Mouse (Mus musculus): ENCODE measurements around the gene Adh6a. TPM values are rescaled to one million over a fixed set of nuclear protein-coding genes. Genes with fewer than 3 reads are reported as not detected.
A peak's percentile ranks its signal among the peaks of the same experiment; 100 is the strongest.

Gene Adh6a
- polyA plus RNA-seq, 1 experiment from 2014 or later: 0.91 TPM

DNA sequence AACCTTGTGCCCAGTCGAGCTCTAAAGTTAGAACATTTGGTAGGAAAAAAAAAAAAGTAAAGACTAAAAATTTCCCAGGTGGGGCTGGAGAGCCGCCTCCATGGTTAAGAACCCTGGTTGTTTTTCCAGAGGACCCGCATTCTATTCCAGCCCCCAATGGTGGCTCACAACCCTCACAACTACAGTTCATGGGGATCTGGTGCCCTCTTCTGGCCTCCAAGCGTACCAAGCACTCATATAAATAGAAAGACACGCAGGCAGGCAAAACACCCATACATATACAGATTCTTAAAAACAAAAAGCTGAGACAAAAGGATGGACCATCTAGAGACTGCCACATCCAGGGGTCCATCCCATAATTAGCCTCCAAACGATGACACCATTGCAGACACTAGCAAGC lies 2.1 kb upstream of the Adh6a start:
- no peak overlapping the region for H3K9ac ChIP-seq (ENCODE audit: low read depth, low read length)
- 0 out of 2 replicates have a peak, but pooled peaks cover under 1% of the 10 kb centered on the region for H3K4me1 ChIP-seq (replicated peaks; ENCODE audit: insufficient read depth, low read length)
- no peak overlapping the region for H3K4me3 ChIP-seq (replicated peaks; ENCODE audit: low read depth, low read length)
- ATAC-seq (replicated peaks; ENCODE audit: low FRiP score, low read depth) (no peak), DNase-seq (ENCODE audit: low spot score) (no peak)
- no peak overlapping the region for H3K27ac ChIP-seq
- 94% methylated on average over 6 of the region's 6 CpGs for WGBS
- TF ChIP-seq CTCF (IDR thresholded peaks at IDR 0.05; ENCODE audit: low read depth): peak; percentile 61
- no peak overlapping the region for H3K4me2 ChIP-seq (ENCODE audit: low read length)
- no peaks in the 10 kb centered on the region for H3K36me3 ChIP-seq (ENCODE audit: insufficient read depth, low read length)
- H3K9me3 ChIP-seq (replicated peaks; ENCODE audit: low read length): no peaks in the 10 kb centered on the region
- H3K27me3 ChIP-seq (ENCODE audit: insufficient read depth, low read length): no peaks in the 10 kb centered on the region

DNA sequence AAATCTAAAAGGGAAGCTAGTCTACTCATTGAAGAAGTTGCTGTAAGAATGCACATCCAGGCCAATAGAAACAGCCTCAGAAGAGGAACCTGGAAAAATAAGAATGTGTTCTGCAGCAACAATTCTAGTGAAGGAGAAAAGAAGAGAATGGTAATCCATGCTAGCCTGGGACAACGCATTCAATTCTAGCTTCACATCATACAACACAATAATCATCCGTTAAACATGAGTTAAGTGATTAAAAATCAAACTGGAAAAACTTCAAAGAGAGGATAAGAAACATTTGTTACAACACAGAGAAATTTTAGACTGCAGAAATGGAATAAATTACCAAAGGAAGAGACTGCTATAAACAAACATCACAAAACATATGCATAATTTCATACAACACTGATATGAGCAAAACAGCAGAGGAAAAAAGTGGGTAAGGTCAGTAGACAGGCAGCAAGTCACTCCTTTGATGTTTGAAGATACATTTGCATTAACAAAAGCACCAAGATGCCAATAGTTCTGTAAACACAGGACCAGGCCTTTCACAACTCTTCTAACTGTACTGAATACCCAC lies 3.9 kb downstream of the Adh6a start:
- H3K27ac ChIP-seq: no peak overlapping the region
- no peaks in the 10 kb centered on the region for H3K27me3 ChIP-seq (ENCODE audit: insufficient read depth, low read length)
- DNase-seq (ENCODE audit: low spot score): no peak
- WGBS: 94% methylated on average over 2 of the region's 2 CpGs
- H3K9ac ChIP-seq (ENCODE audit: low read depth, low read length): no peak overlapping the region
- TF ChIP-seq CTCF (IDR thresholded peaks at IDR 0.05; ENCODE audit: low read depth): no peak
- H3K36me3 ChIP-seq (ENCODE audit: insufficient read depth, low read length): no peaks in the 10 kb centered on the region
- H3K9me3 ChIP-seq (replicated peaks; ENCODE audit: low read length): no peaks in the 10 kb centered on the region
- H3K4me3 ChIP-seq (replicated peaks; ENCODE audit: low read depth, low read length): no peak overlapping the region
- no peaks in the 10 kb centered on the region for H3K4me1 ChIP-seq (replicated peaks; ENCODE audit: insufficient read depth, low read length)
- no peak overlapping the region for H3K4me2 ChIP-seq (ENCODE audit: low read length)
- no peak for ATAC-seq (replicated peaks; ENCODE audit: low FRiP score, low read depth)

DNA sequence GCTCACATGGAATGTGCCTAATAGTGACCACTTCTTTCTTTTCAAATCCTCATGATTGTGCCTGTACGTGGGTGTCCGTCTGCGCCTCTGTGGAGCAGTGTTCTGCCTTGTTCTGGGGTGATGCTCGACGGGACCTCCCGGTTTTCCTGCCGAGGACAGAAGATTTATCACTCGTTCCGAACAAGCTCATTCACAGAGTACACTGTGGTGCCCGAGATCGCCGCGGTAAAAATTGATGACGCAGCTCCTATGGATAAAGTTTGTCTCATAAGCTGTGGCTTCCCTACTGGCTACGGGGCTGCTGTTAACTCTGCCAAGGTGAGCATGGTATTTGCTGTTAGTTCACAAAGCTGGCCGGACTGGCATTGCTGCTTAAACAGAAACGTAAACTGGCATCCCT lies 11.9 kb downstream of the Adh6a start:
- H3K4me3 ChIP-seq (replicated peaks; ENCODE audit: low read depth, low read length): no peak overlapping the region
- no peaks in the 10 kb centered on the region for H3K36me3 ChIP-seq (ENCODE audit: insufficient read depth, low read length)
- H3K27me3 ChIP-seq (ENCODE audit: insufficient read depth, low read length): no peaks in the 10 kb centered on the region
- no peak overlapping the region for H3K4me2 ChIP-seq (ENCODE audit: low read length)
- 89% methylated on average over 17 of the region's 17 CpGs for WGBS
- no peaks in the 10 kb centered on the region for H3K9me3 ChIP-seq (replicated peaks; ENCODE audit: low read length)
- no peaks in the 10 kb centered on the region for H3K4me1 ChIP-seq (replicated peaks; ENCODE audit: insufficient read depth, low read length)
- no peak for ATAC-seq (replicated peaks; ENCODE audit: low FRiP score, low read depth)
- no peak for TF ChIP-seq CTCF (IDR thresholded peaks at IDR 0.05; ENCODE audit: low read depth)
- DNase-seq (ENCODE audit: low spot score): no peak
- no peak overlapping the region for H3K27ac ChIP-seq
- H3K9ac ChIP-seq (ENCODE audit: low read depth, low read length): no peak overlapping the region

DNA sequence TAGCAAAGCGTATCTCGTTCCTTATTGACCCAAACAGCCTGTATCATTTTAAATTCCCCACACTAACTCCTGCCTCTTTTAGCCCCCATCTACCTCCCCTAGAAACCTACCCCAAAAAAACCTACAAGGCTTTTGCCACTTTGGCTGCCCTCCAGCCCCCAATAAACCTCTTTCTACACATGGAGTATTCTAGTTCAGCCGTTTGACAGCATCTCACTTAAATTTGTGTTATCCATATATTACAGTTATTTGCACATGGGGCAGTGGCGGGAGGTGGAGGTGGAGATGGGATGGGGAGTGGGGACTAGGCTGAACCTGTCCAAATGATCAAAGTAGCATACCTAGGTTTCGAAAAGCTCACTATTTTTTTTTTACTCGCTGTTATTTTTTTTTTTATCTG lies 12.4 kb downstream of the Adh6a start:
- H3K27me3 ChIP-seq (ENCODE audit: insufficient read depth, low read length): no peaks in the 10 kb centered on the region
- no peak overlapping the region for H3K4me3 ChIP-seq (replicated peaks; ENCODE audit: low read depth, low read length)
- no peaks in the 10 kb centered on the region for H3K36me3 ChIP-seq (ENCODE audit: insufficient read depth, low read length)
- H3K4me2 ChIP-seq (ENCODE audit: low read length): no peak overlapping the region
- no peaks in the 10 kb centered on the region for H3K4me1 ChIP-seq (replicated peaks; ENCODE audit: insufficient read depth, low read length)
- no peak overlapping the region for H3K27ac ChIP-seq
- no peak overlapping the region for H3K9ac ChIP-seq (ENCODE audit: low read depth, low read length)
- DNase-seq (ENCODE audit: low spot score) (no peak), ATAC-seq (replicated peaks; ENCODE audit: low FRiP score, low read depth) (no peak)
- 84% methylated on average over 6 of the region's 6 CpGs for WGBS
- no peak for TF ChIP-seq CTCF (IDR thresholded peaks at IDR 0.05; ENCODE audit: low read depth)
- no peaks in the 10 kb centered on the region for H3K9me3 ChIP-seq (replicated peaks; ENCODE audit: low read length)

DNA sequence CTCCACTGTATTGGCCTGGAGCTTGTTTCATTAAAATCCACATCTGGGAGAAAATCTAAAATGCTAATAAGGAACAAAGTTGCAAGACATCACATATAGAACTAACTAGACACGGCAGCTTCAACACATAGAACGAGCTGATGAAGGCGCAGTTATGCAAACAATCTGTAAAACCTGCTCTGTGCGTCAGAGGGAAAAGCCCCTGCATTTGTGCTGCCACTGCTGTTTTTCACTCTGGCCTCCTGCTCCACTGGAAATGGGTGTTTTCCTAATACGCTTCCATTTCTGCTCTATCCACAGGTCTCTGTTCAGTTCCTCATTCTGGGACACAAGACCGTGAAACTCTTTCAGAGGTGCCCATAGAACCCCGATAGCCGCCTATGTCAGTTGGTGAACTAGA lies 20.8 kb downstream of the Adh6a start:
- 77% methylated on average over 8 of the region's 8 CpGs for WGBS

DNA sequence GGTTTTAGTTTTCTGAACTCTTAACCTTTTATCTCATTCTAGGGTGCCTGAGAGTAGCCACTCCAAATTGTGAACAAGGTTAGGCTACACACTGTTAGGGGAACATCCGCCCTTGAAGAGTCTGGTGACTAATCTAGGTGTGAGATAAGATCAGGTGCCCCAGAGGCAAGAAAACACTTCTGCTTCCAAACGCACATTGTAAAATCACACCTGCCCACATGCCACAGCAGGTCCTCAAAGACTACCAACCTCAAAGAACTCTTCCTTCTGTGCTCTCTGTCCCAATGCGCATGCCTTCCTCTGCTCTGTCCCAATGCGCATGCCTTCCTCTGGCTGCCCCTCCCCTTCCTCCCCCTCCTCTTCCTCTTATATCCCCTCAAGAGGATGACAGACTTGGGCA lies 21.2 kb downstream of the Adh6a start:
- 75% methylated on average over 4 of the region's 4 CpGs for WGBS
- Histone ChIP-seq H3K4me2 (ENCODE audit: low read length) (no peak overlapping the region), H3K4me3 (replicated peaks; ENCODE audit: low read depth, low read length) (no peak overlapping the region), H3K9me3 (replicated peaks; ENCODE audit: low read length) (no peaks in the 10 kb centered on the region), H3K36me3 (ENCODE audit: insufficient read depth, low read length) (no peaks in the 10 kb centered on the region), H3K4me1 (replicated peaks; ENCODE audit: insufficient read depth, low read length) (no peaks in the 10 kb centered on the region), H3K27ac (no peak overlapping the region), H3K9ac (ENCODE audit: low read depth, low read length) (no peak overlapping the region), H3K27me3 (ENCODE audit: insufficient read depth, low read length) (no peaks in the 10 kb centered on the region)
- DNase-seq (ENCODE audit: low spot score) (no peak), ATAC-seq (replicated peaks; ENCODE audit: low FRiP score, low read depth) (no peak)
- TF ChIP-seq CTCF (IDR thresholded peaks at IDR 0.05; ENCODE audit: low read depth): no peak

More for the DNA sequence above, 20.8 kb downstream of the Adh6a start:
- no peak overlapping the region for H3K9ac ChIP-seq (ENCODE audit: low read depth, low read length)
- no peak overlapping the region for H3K4me3 ChIP-seq (replicated peaks; ENCODE audit: low read depth, low read length)
- no peaks in the 10 kb centered on the region for H3K4me1 ChIP-seq (replicated peaks; ENCODE audit: insufficient read depth, low read length)
- H3K27ac ChIP-seq: no peak overlapping the region
- no peaks in the 10 kb centered on the region for H3K27me3 ChIP-seq (ENCODE audit: insufficient read depth, low read length)
- DNase-seq (ENCODE audit: low spot score) (no peak), ATAC-seq (replicated peaks; ENCODE audit: low FRiP score, low read depth) (no peak)
- H3K4me2 ChIP-seq (ENCODE audit: low read length): no peak overlapping the region
- H3K36me3 ChIP-seq (ENCODE audit: insufficient read depth, low read length): no peaks in the 10 kb centered on the region
- TF ChIP-seq CTCF (IDR thresholded peaks at IDR 0.05; ENCODE audit: low read depth): no peak
- no peaks in the 10 kb centered on the region for H3K9me3 ChIP-seq (replicated peaks; ENCODE audit: low read length)

DNA sequence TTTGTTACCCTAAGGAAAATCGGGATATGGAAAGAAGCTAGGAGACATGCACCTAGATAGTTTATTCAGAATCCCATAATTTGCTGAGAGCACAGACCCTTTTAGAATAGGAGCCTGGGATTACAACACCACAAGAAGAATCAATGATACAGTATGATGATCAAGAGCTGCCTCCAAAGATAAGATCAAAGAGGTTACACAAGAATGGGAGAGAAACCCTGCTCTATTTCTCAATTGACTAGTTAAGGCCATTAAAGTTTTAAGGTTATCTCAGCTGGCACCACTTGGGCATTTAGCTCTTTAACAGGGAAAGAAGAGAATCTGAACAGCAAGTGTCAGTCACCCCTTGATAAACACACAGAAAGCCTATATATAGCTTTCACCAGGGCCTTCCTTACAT lies 22.5 kb downstream of the Adh6a start:
- Histone ChIP-seq H3K9ac (ENCODE audit: low read depth, low read length) (no peak overlapping the region), H3K36me3 (ENCODE audit: insufficient read depth, low read length) (no peaks in the 10 kb centered on the region), H3K4me2 (ENCODE audit: low read length) (no peak overlapping the region), H3K27ac (no peak overlapping the region), H3K9me3 (replicated peaks; ENCODE audit: low read length) (no peaks in the 10 kb centered on the region), H3K27me3 (ENCODE audit: insufficient read depth, low read length) (no peaks in the 10 kb centered on the region), H3K4me1 (replicated peaks; ENCODE audit: insufficient read depth, low read length) (no peaks in the 10 kb centered on the region), H3K4me3 (replicated peaks; ENCODE audit: low read depth, low read length) (no peak overlapping the region)
- no peak for ATAC-seq (replicated peaks; ENCODE audit: low FRiP score, low read depth)
- TF ChIP-seq CTCF (IDR thresholded peaks at IDR 0.05; ENCODE audit: low read depth): no peak
- WGBS: 91% methylated on average over 1 of the region's 1 CpGs
- DNase-seq (ENCODE audit: low spot score): no peak
